Mouse (Mus musculus): Measurements from ENCODE around the gene Opn3.

Opn3 gene

GRCm38 (mm10) chr1:175692246-175692996 lies at the start of gene Opn3, which contains the start of gene Chml:
Opn3 (minus strand) TSS chr1:175692776.
Chml (minus strand) TSS chr1:175692901.
- peak; percentile 88 for DNase-seq (ENCODE audit: extremely low spot score, low read depth, low spot score)

GRCm38 (mm10) chr1:175725771-175726170 lies 33.2 kb upstream of the Opn3 start:
- DNase-seq (ENCODE audit: extremely low spot score, low read depth, low spot score): no peak

DNA sequence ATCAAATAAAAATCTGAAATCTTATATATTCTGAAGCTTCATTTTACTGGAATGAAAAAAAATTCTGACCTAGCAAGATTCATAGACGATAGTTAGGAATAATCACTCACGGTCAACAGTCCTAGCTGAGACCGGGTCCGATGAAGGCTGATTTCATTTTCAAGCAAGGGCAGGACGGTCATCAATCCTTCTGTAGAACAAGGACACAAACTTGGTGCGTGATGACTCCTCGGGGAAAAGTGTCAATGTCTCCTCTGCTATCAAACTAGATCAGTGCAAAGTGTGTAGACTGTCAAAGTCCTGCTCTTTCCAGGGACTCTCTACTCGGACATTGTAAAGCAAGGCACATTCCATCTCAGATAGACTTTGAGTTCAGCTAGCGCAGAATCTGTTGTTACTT lies 24.3 kb upstream of the Opn3 start:
- DNase-seq (ENCODE audit: extremely low spot score, low read depth, low spot score): no peak

- no peak for DNase-seq (ENCODE audit: extremely low spot score, low read depth, low spot score)
These were observed 19.8 kb upstream of the Opn3 start for GRCm38 (mm10) chr1:175712338-175712909.

- DNase-seq (ENCODE audit: extremely low spot score, low read depth, low spot score): no peak
These were observed 15.4 kb upstream of the Opn3 start for GRCm38 (mm10) chr1:175708013-175708412.

DNA sequence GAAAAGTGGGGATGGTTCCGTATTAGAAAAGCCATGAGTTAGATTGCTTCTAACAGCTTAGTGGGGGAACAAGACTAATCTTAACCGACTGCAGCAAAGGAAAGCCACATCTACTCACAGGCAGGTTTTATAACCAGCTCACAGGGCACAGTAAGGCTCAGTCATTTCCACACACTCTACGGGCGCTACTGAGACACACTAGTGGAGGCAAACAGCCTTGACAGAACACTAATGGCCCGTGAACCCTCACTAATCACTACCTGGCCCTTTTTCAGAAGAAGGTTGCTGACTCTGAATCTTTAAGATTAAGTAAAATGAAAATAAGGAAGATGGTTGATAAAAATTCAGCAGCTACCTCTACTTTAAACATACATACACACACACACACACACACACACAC lies 15.0 kb upstream of the Opn3 start:
- DNase-seq (ENCODE audit: extremely low spot score, low read depth, low spot score): no peak

DNA sequence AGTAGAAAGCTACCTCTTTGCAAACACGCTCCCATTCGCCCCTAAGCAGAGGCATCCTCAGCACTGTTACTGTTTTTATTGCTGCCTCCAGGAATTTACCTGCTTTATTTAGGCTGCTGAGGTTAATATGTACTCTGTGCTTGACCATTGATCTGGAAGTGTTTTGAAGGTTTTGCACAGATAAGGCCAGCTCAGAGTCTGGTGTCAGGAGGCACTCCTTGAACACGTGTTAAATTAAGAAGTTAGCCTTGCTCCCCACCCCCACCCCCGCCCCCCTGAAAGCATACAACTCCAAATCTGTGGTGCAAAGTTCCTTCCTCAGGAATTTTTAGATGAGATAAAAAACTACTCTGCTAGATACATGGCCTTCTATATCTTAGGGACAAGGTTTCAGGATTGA lies 8.6 kb upstream of the Opn3 start:
- DNase-seq (ENCODE audit: extremely low spot score, low read depth, low spot score): no peak

GRCm38 (mm10) chr1:175699796-175700195 lies 7.2 kb upstream of the Opn3 start:
- no peak for DNase-seq (ENCODE audit: extremely low spot score, low read depth, low spot score)

- DNase-seq (ENCODE audit: extremely low spot score, low read depth, low spot score): no peak
These were observed 6.8 kb upstream of the Opn3 start for GRCm38 (mm10) chr1:175699375-175699774.

DNA sequence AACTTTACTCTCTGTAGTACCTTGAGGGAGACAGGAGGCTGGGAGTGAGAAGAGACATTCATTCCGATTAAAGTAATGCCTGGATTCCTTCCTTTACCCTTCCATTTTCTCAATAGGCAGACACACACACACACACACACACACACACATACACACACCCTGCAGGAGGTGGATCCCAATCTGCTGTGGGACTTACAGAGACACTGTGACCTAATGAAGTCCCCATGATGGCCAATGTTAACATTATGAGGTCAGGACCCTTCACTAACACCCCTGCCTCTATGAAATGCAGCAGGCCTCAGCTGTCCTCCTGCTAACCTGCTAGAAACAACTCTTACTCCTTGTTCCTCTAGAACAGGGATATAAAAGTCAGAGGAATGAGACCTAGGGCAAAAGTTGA lies 5.7 kb upstream of the Opn3 start, which contains the start of gene Wdr64:
Gene Wdr64 (plus strand): TSS at position 301 of the 400 bp plus-strand sequence.
- no peak for DNase-seq (ENCODE audit: extremely low spot score, low read depth, low spot score)

DNA sequence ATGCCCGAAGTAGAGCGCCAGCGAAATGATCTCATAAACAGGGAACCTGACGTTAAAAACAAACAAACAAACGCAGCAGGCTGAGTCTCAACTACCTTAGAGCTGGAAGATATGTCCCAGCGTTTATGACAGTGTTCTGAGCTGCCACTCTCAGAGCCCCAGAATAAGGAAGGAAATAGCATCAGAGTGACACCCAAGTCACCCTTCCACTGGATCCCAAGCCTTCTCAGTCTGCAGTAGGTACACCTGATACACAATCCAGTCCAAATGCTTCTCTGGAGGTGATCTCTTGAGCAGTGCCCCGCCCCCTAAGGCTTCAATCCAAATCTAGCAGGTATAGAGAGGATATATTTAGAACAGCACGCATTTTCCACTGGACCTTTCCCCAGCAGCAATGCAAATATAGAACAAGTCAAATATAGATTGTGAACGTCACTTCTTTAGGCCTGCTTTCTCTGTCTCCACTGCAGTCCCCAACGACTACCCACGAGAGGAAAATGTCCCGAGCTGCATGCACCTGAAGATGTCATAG lies 919 bp upstream of the Opn3 start:
- DNase-seq (ENCODE audit: extremely low spot score, low read depth, low spot score): no peak

DNA sequence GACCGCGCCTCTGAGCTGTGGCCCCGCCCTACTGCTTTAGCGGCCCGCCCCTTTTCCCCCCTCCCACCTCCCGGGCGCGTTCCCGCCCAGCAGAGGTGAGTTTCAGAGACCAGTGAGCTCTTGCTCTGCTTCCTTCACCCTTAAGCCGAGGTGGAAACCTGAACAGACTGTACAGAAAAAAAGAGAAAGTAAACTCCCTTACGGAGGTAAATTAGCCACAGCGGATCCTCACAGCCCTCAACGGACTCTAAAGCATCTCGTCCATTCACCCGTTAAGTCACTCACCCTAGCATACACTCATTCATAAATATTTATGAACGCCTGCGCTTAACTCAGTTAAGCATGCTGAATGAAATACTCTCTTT lies 403 bp upstream of the Opn3 start:
- no peak for DNase-seq (ENCODE audit: extremely low spot score, low read depth, low spot score)

- no peak for DNase-seq (ENCODE audit: extremely low spot score, low read depth, low spot score)
These were observed 810 bp downstream of the Opn3 start for GRCm38 (mm10) chr1:175691686-175692245.

DNA sequence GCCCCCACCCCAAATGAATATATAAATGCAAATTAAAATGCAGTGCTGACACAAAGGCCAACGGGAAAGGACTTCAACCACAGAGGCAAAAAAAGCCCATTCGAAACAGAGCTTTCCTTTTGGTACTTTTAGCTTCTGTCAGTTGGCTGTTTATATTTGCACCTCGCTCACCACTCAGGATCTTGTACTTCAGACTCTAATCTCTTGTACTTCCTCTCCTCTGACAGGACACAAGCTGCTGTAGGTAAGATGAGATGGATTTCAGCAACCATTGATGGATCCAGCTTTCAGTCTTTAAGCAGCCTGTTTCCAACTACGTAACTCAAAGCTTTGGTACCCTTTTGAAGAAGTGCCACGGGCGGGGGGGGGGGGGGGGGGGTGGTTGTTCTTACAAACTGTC lies 11.6 kb downstream of the Opn3 start:
- DNase-seq (ENCODE audit: extremely low spot score, low read depth, low spot score): no peak

GRCm38 (mm10) chr1:175677459-175677858 lies 15.1 kb downstream of the Opn3 start:
- DNase-seq (ENCODE audit: extremely low spot score, low read depth, low spot score): no peak

- DNase-seq (ENCODE audit: extremely low spot score, low read depth, low spot score): no peak
These were observed 17.5 kb downstream of the Opn3 start for GRCm38 (mm10) chr1:175675116-175675515.

DNA sequence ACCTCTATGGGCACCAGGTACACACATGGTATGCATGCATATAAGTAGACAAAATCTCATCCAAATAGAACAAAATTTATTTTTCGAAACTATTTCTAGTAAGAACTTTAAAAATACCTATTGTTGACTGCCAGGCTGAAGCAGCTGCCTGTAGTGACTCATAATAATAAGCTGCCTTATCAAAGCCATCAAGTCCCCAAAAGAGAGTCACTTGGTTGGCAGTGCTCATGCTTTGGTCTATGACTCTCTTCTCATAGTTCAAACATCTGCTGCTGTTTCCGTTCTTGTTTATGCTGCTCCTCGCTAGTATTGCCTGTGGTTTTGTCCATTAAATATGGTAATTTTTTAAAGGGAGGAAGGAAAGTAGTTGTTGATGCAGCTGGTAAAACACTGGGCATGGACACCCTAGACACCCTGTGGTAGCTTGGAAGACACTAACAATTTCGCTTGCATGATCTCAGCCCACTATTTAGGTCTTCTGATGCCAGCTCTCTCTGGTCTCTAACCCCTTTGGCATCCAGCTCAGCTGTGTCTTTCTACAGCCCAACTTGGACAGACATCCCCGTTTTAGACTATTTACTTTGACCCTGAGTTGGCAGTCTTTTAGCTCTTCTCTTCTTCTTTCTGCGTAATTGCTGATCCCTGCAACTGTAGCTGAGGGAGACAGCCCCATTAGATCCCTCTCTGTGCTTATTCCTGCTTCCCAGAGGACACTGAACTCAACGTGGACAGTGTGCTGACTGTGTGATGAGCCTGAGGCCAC lies 18.8 kb downstream of the Opn3 start:
- DNase-seq (ENCODE audit: extremely low spot score, low read depth, low spot score): no peak

DNA sequence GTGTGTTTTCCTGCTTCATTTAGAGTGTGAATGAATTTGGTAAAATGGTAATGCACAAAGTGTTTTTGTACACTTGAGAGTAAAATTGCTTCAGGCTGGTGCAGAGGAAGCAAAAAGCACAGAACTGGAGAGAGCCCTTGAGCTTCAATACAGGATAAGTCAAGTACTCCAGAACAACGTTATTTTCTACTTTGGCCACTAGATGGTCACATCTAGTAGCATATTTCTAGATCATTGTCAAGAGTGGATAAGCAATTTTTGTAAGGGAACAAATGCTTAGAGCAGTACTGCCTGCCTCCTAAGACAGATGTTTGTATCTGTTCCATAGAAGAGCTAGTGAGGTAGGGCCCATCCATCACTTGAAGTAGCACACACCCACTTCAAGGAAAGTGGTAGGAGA lies 20.9 kb downstream of the Opn3 start:
- no peak for DNase-seq (ENCODE audit: extremely low spot score, low read depth, low spot score)

- DNase-seq (ENCODE audit: extremely low spot score, low read depth, low spot score): no peak
These were observed 22.5 kb downstream of the Opn3 start for GRCm38 (mm10) chr1:175670042-175670441.

GRCm38 (mm10) chr1:175669456-175669855 lies 23.1 kb downstream of the Opn3 start:
- DNase-seq (ENCODE audit: extremely low spot score, low read depth, low spot score): no peak

DNA sequence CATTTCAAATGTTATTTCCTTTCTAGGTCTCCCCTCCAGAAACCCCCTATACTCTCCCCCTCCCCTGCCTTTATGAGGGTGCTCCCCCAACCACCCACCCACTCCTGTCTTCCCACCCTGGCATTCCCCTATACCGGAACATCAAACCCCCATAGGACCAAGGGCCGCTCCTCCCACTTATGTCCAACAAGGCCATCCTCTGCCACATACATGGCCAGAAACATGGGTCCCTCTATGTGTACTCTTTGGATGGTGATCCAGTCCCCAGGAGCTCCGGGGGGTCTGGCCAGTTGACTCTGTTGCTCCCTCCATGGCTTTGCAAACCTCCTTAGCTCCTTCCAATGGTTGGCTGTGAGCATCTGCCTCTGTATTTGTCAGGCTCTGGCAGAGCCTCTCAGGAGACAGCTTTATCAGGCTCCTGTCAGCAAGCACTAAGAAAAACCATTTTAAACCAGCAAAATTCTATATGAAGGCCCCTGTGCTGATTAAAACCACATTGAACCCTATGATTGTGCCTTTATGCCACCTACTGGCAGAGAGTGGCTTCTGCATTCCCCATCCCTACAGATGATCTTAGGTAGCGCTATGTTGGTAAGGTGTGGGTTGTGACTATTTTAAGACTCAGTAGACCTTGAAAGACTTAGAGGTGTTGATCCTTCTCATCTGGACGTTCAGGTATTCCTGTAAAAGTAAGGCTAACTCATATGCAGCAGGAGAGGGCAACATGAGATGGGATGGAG lies 23.7 kb downstream of the Opn3 start:
- DNase-seq (ENCODE audit: extremely low spot score, low read depth, low spot score): no peak
